Mouse (Mus musculus): ENCODE data around the gene Olfr231.
A peak's percentile ranks its signal among the peaks of the same experiment; 100 is the strongest.

Olfr231 gene

GRCm38 (mm10) chr1:174121062-174121461 lies at the start of gene Olfr231:
Gene Olfr231 (minus strand): TSS chr1:174121162.
- no peak for DNase-seq (ENCODE audit: low read depth, low spot score)

GRCm38 (mm10) chr1:174169024-174169423 lies 48.1 kb upstream of the Olfr231 start:
- no peak for DNase-seq (ENCODE audit: low read depth, low spot score)

GRCm38 (mm10) chr1:174159095-174159494 lies 38.1 kb upstream of the Olfr231 start:
- no peak for DNase-seq (ENCODE audit: low read depth, low spot score)

- no peak for DNase-seq (ENCODE audit: low read depth, low spot score)
Measured at GRCm38 (mm10) chr1:174158512-174158911, 37.5 kb upstream of the Olfr231 start.

- no peak for DNase-seq (ENCODE audit: low read depth, low spot score)
Measured at GRCm38 (mm10) chr1:174157622-174158021, 36.7 kb upstream of the Olfr231 start.

GRCm38 (mm10) chr1:174155333-174155732 lies 34.4 kb upstream of the Olfr231 start, which contains the start of gene Olfr420:
Gene Olfr420 (plus strand): TSS chr1:174155633.
- no peak for DNase-seq (ENCODE audit: low read depth, low spot score)

GRCm38 (mm10) chr1:174149289-174149688 lies 28.3 kb upstream of the Olfr231 start:
- DNase-seq (ENCODE audit: low read depth, low spot score), result no peak

GRCm38 (mm10) chr1:174146696-174147095 lies 25.7 kb upstream of the Olfr231 start:
- DNase-seq (ENCODE audit: low read depth, low spot score), result peak; percentile 4

- DNase-seq (ENCODE audit: low read depth, low spot score), result no peak
Measured at GRCm38 (mm10) chr1:174141384-174141783, 20.4 kb upstream of the Olfr231 start.

- DNase-seq (ENCODE audit: low read depth, low spot score), result no peak
Measured at GRCm38 (mm10) chr1:174131999-174132398, 11.0 kb upstream of the Olfr231 start.

GRCm38 (mm10) chr1:174131217-174131616 lies 10.3 kb upstream of the Olfr231 start, which contains the start of gene Olfr424:
Gene Olfr424 (plus strand): TSS chr1:174131517.
- no peak for DNase-seq (ENCODE audit: low read depth, low spot score)

GRCm38 (mm10) chr1:174103735-174104134 lies 17.2 kb downstream of the Olfr231 start:
- DNase-seq (ENCODE audit: low read depth, low spot score), result peak; percentile 8

- no peak for DNase-seq (ENCODE audit: low read depth, low spot score)
Measured at GRCm38 (mm10) chr1:174096591-174096990, 24.4 kb downstream of the Olfr231 start, which contains the start of gene Olfr427. Gene Olfr427 (plus strand): TSS chr1:174096891.

- no peak for DNase-seq (ENCODE audit: low read depth, low spot score)
Measured at GRCm38 (mm10) chr1:174084031-174084430, 36.9 kb downstream of the Olfr231 start, which contains the start of gene Olfr429. Gene Olfr429 (plus strand): TSS chr1:174084331.

- DNase-seq (ENCODE audit: low read depth, low spot score), result no peak
Measured at GRCm38 (mm10) chr1:174066305-174066704, 54.7 kb downstream of the Olfr231 start, which contains the start of gene Olfr430. Gene Olfr430 (plus strand): TSS chr1:174066605.
